Comparison of ENCODE assay signal across 13 mouse cellular contexts in the genomic region with DNA sequence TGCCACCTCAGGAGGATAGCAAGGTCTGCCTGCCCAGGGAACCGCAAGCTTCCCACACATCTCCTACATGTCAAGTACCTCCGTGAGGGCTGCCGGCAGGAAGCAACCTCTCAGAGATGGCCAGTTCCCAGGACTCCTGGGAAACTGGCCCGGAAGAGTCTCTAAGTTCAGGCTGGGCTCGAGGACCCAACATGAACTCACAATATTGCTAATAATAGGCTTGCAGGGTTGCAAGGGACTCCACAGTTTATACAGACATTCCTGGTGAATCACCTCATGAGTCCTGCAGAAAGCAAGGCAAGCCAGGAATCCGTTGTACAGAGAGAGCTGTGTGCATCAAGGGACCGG. TPM values are rescaled to one million over a fixed set of nuclear protein-coding genes. Genes with fewer than 3 reads are reported as not detected.
DNase-seq lines count a peak whose midpoint lies in the region; ATAC-seq lines count a peak whose summit lies in the region.
"Had no signal": no experiment of that assay in that cellular context is flagged by ENCODE, and none has a peak within 500 bp of the region (broad histone marks: within the 10 kb centered on the region; RNA-seq: fewer than 3 reads in every experiment).

No protein-coding gene starts in this region.

- peak; percentile 48 to 60 for DNase-seq in heart, adult 18-20 months
- no peak for DNase-seq in heart, postnatal 25 days (ENCODE audit: low spot score)
- peak; percentile 61 for DNase-seq in 3134 (ENCODE audit: extremely low read depth, insufficient read length, low spot score)
- peak; percentile 52 for DNase-seq in adipocyte (ENCODE audit: low spot score)
- DNase-seq in intestine, embryonic 14.5 days (ENCODE audit: low spot score) = no peak
- no peak for DNase-seq in left cerebral cortex, postnatal 4 days
- DNase-seq: liver, embryonic 13.5 days; right cerebral cortex, adult 18-20 months; thymus, postnatal 25 days had no signal

- peak overlapping the region; percentile 51; the same call in 1 of the 2 replicates for H3K27ac ChIP-seq in intestine, embryonic 14.5 days (ENCODE audit: low read depth)
- H3K27ac ChIP-seq: embryonic facial prominence, embryonic 13.5 days; liver, embryonic 13.5 days had no signal

- no peak overlapping the region for H3K4me2 ChIP-seq in intestine, embryonic 14.5 days (ENCODE audit: low read length)
- H3K4me2 ChIP-seq: embryonic facial prominence, embryonic 13.5 days; liver, embryonic 13.5 days had no signal

- ATAC-seq in intestine, embryonic 14.5 days (replicated peaks; ENCODE audit: low FRiP score, low TSS enrichment, low read depth) = no peak
- no peak for ATAC-seq in megakaryocyte-erythroid progenitor cell, adult 5-6 weeks (replicated peaks; ENCODE audit: low FRiP score, low TSS enrichment, poor library complexity, severe bottlenecking)

- no peaks in the 10 kb centered on the region for H3K9me3 ChIP-seq in intestine, embryonic 14.5 days (ENCODE audit: control insufficient read depth, low read length)
- H3K9me3 ChIP-seq: embryonic facial prominence, embryonic 13.5 days; G1E; liver, embryonic 13.5 days had no signal

- intact Hi-C loops in heart, postnatal 25 days (cut with DNase I) = no loop called here
- intact Hi-C loops in left cerebral cortex, postnatal 4 days (cut with DNase I) = no loop called here

- H3K4me3 ChIP-seq in intestine, embryonic 14.5 days (ENCODE audit: low read depth, low read length) = no peak overlapping the region
- H3K4me3 ChIP-seq: embryonic facial prominence, embryonic 13.5 days; liver, embryonic 13.5 days had no signal

- no peaks in the 10 kb centered on the region for H3K36me3 ChIP-seq in intestine, embryonic 14.5 days (ENCODE audit: control insufficient read depth, insufficient read depth, low read length)
- H3K36me3 ChIP-seq: G1E; liver, embryonic 13.5 days had no signal

- H3K9ac ChIP-seq in intestine, embryonic 14.5 days (ENCODE audit: low read length) = 0 out of 2 replicates have a peak overlapping the region, but pooled peaks have one; percentile 5
- H3K9ac ChIP-seq: embryonic facial prominence, embryonic 13.5 days; liver, embryonic 13.5 days had no signal

- peaks cover 55% of the 10 kb centered on the region for H3K4me1 ChIP-seq in intestine, embryonic 14.5 days (replicated peaks; ENCODE audit: control insufficient read depth, insufficient read depth, low read length)

- 47% methylated on average over 7 of the region's 7 CpGs for WGBS in intestine, embryonic 14.5 days

- no peaks in the 10 kb centered on the region for H3K27me3 ChIP-seq in intestine, embryonic 14.5 days (replicated peaks; ENCODE audit: control insufficient read depth, insufficient read depth, low read length)
- H3K27me3 ChIP-seq: embryonic facial prominence, embryonic 13.5 days; liver, embryonic 13.5 days had no signal

RNA-seq across cellular contexts. Expression of gene Soga1, which starts 13.2 kb away (rescaled TPM):
- total RNA-seq in heart, adult 18-20 months (2021) = 10 to 100 TPM; 10.4 to 11.0 TPM
- total RNA-seq in heart, postnatal 25 days (2021) = 10 to 100 TPM; 11.9 to 14.1 TPM
- 4.7 and 6.1 TPM in 2 replicates for polyA plus RNA-seq in intestine, embryonic 14.5 days (2014; fragmentation: Nextera tagmentation; extraction: Ambion mirVana)
- 100 to 1,000 TPM; 104 to 108 TPM for total RNA-seq in left cerebral cortex, postnatal 4 days (2021)
- 11.0 and 11.7 TPM in 2 replicates for total RNA-seq in megakaryocyte-erythroid progenitor cell, adult 5-6 weeks (2014; fragmentation: Nextera tagmentation)
- total RNA-seq in megakaryocyte-erythroid progenitor cell, adult 5-6 weeks (2017) = 5.6 and 8.6 TPM in 2 replicates

RNA-seq across cellular contexts. Expression of gene Tldc2, which starts 21.0 kb away (rescaled TPM):
- total RNA-seq in heart, adult 18-20 months (2021) = not detected
- total RNA-seq in heart, postnatal 25 days (2021) = not detected
- not detected in 2 replicates for polyA plus RNA-seq in intestine, embryonic 14.5 days (2014; fragmentation: Nextera tagmentation; extraction: Ambion mirVana)
- total RNA-seq in left cerebral cortex, postnatal 4 days (2021) = not detected
- total RNA-seq in megakaryocyte-erythroid progenitor cell, adult 5-6 weeks (2014; fragmentation: Nextera tagmentation) = not detected in 2 replicates
- total RNA-seq in megakaryocyte-erythroid progenitor cell, adult 5-6 weeks (2017) = not detected in 2 replicates
- total RNA-seq: G1E; gastrocnemius, postnatal 25 days had no signal
- polyA plus RNA-seq: embryonic facial prominence, embryonic 13.5 days; G1E; liver, embryonic 13.5 days had no signal

RNA-seq across cellular contexts. Expression of gene Dsn1, which starts 58.9 kb away (rescaled TPM):
- total RNA-seq in heart, adult 18-20 months (2021) = 1 to 10 TPM; 1.7 to 2.3 TPM
- total RNA-seq in heart, postnatal 25 days (2021) = 1 to 10 TPM; 1.5 to 2.1 TPM
- 31.6 and 36.4 TPM in 2 replicates for polyA plus RNA-seq in intestine, embryonic 14.5 days (2014; fragmentation: Nextera tagmentation; extraction: Ambion mirVana)
- 1 to 10 TPM; 7.4 to 8.4 TPM for total RNA-seq in left cerebral cortex, postnatal 4 days (2021)
- 31.8 and 35.1 TPM in 2 replicates for total RNA-seq in megakaryocyte-erythroid progenitor cell, adult 5-6 weeks (2014; fragmentation: Nextera tagmentation)
- total RNA-seq in megakaryocyte-erythroid progenitor cell, adult 5-6 weeks (2017) = 34.1 and 93.4 TPM in 2 replicates

Comparison
In these comparisons a context has a peak if more than half of its experiments do, and no peak if none do; other contexts are left out.
1. DNase-seq: peak in heart, adult 18-20 months (2 of 2), 3134 (single experiment) and adipocyte (single experiment); none in heart, postnatal 25 days (single experiment), intestine, embryonic 14.5 days (single experiment) and left cerebral cortex, postnatal 4 days (single experiment).
2. RNA of gene Soga1, which starts 13.2 kb away (total RNA-seq): 104 to 108 TPM in left cerebral cortex, postnatal 4 days; 11.9 to 14.1 TPM in heart, postnatal 25 days, 5.6 to 11.7 TPM in megakaryocyte-erythroid progenitor cell, adult 5-6 weeks and 10.4 to 11.0 TPM in heart, adult 18-20 months; every median in the first group is over 4 times any median in the second.